Mouse (Mus musculus): ENCODE measurements at regions not wholly inside any gene's neighbourhood (a gene's known extent, or its start where the extent isn't known, plus 50 kb on each side); places are given as distances from the start of the nearest gene placed in this dataset.

DNA sequence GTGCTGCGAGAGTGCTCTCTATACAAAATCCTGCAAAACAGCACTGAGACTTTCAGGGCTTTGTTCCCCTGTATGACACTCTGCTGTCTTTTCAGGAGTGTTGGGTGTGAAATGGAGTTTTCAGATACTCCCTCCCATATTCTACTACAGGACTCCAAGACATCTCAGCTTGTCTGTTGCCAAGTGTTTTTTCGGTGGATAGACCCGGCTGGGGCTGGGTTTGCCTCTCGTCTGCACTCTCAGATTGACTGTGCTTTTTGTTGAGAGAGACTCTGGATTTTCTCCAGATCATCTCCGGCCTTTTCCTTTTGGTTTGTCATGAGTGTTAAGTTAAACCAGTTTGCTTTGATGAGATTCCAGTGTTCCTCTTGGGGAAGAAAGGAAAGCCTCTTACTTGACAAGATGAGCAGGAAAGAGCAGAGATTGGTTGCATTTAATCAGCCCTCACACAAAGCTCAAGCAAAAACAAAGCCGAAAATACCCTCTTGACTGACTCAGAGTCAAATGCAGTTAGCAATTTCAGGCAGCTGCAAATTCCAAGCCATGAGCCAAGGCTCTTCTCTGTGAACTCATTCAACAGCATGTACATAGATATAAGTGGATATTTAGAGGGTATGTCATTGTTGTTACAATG, 219.3 kb upstream of the Veph1 start:
- H3K4me3 ChIP-seq: no peak overlapping the region
- no peak for ATAC-seq (ENCODE audit: extremely low read depth, insufficient number of reproducible peaks, low FRiP score, low TSS enrichment)
- no peaks in the 10 kb centered on the region for H3K27me3 ChIP-seq (replicated peaks)
- peak overlapping the region; percentile 39 for H3K4me2 ChIP-seq
- peak overlapping the region; percentile 67 for H3K27ac ChIP-seq (replicated peaks)
- H3K36me3 ChIP-seq: no peaks in the 10 kb centered on the region
- 0 out of 2 replicates have a peak overlapping the region, but pooled peaks have one; percentile 13 for H3K9ac ChIP-seq
- H3K4me1 ChIP-seq: peaks cover 45% of the 10 kb centered on the region
- H3K9me3 ChIP-seq: no peaks in the 10 kb centered on the region
- WGBS: 41% methylated on average over 6 of the region's 6 CpGs

DNA sequence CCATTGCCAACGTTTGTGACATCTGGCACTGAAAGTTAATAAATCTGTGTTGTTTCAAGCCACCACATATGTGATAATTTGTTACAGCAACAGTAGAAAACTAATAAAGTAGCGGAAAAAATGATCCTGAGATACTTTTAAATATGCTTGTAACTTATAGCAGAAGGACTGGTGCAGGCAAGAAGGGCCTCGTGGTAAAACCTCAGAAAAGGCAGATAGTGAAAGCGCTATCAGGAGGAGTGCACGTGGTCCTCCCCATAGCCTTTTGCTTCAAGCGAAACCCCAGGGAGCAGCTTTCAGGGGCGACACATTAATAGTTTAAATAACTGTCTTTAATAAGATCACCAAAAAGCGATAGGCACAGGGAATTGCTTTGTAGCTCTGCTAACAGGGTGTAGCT, 217.9 kb upstream of the Veph1 start:
- no peak for ATAC-seq (ENCODE audit: extremely low read depth, insufficient number of reproducible peaks, low FRiP score, low TSS enrichment)
- no peak overlapping the region for H3K4me3 ChIP-seq
- 79% methylated on average over 8 of the region's 8 CpGs for WGBS
- H3K9ac ChIP-seq: no peak overlapping the region
- H3K36me3 ChIP-seq: no peaks in the 10 kb centered on the region
- no peaks in the 10 kb centered on the region for H3K27me3 ChIP-seq (replicated peaks)
- H3K27ac ChIP-seq (replicated peaks): no peak overlapping the region
- no peak overlapping the region for H3K4me2 ChIP-seq
- H3K4me1 ChIP-seq: peaks cover 40% of the 10 kb centered on the region
- no peaks in the 10 kb centered on the region for H3K9me3 ChIP-seq

DNA sequence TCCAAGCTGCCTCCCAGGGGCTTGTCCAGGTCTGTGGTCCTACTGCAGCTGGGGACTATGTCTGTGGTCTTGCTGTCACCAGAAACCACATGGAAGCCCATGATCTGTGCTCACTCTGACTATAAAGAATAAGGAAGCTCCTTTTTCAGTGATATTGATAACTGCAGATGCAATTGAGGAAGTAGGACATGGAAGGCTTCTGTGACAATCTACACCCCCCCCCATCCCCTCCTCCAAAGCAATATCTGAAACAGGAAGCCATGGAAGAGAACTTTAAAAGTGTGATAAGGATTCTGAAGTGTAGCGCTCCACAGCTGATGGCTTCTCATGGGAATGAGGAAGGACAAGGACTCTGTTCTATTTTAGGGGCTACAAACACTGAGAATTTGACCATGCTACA, 215.8 kb upstream of the Veph1 start:
- Histone ChIP-seq H3K27me3 (replicated peaks) (no peaks in the 10 kb centered on the region), H3K4me2 (no peak overlapping the region), H3K27ac (replicated peaks) (no peak overlapping the region), H3K9ac (no peak overlapping the region), H3K36me3 (no peaks in the 10 kb centered on the region), H3K9me3 (no peaks in the 10 kb centered on the region), H3K4me1 (peaks cover 32% of the 10 kb centered on the region), H3K4me3 (no peak overlapping the region)
- no peak for ATAC-seq (ENCODE audit: extremely low read depth, insufficient number of reproducible peaks, low FRiP score, low TSS enrichment)
- 35% methylated on average over 1 of the region's 1 CpGs for WGBS

DNA sequence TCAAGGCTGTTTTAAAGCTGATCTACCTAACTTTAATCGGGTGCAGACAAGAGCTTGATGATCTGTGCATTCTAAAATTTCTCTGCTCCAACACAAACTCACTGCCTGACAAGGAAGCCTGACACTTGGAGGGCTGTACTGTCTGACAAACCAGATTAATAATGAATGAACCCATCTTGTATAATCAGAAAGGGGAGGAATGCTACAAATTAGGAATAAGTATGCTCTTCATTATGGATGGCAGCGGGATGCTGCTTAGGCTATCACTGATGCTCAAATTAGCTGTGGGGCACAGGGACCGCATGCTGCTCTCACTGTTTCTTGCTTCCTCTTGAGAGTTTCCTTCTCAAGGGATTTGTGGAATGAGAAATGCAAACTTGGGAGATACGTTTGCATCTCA, 213.8 kb upstream of the Veph1 start:
- Histone ChIP-seq H3K9ac (no peak overlapping the region), H3K27me3 (replicated peaks) (no peaks in the 10 kb centered on the region), H3K4me1 (peaks cover 36% of the 10 kb centered on the region), H3K4me2 (no peak overlapping the region), H3K27ac (replicated peaks) (no peak overlapping the region), H3K9me3 (no peaks in the 10 kb centered on the region), H3K36me3 (no peaks in the 10 kb centered on the region), H3K4me3 (no peak overlapping the region)
- no peak for ATAC-seq (ENCODE audit: extremely low read depth, insufficient number of reproducible peaks, low FRiP score, low TSS enrichment)
- 72% methylated on average over 4 of the region's 4 CpGs for WGBS

DNA sequence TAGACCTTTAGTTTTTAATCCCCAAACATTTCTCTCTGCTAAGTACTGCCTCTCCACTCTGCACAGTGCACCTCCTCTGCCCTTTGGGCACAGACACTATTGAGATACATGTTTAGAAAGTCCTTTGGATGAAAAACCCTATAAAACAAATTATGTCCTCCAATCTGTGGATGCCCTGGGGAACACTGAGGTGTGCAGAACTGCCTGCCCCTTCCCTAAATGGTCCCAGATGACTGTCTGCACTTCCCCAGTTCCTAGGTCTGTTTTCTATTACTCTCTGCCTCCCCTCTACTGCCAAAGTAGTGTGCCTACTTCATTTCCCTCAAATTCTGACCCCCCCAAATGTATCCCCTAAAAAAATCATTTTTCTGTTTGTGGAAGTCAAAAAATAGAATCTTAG, 209.5 kb upstream of the Veph1 start:
- H3K4me3 ChIP-seq: no peak overlapping the region
- peaks cover 27% of the 10 kb centered on the region for H3K4me1 ChIP-seq
- no peak overlapping the region for H3K27ac ChIP-seq (replicated peaks)
- ATAC-seq (ENCODE audit: extremely low read depth, insufficient number of reproducible peaks, low FRiP score, low TSS enrichment): no peak
- H3K27me3 ChIP-seq (replicated peaks): no peaks in the 10 kb centered on the region
- no peak overlapping the region for H3K4me2 ChIP-seq
- no peaks in the 10 kb centered on the region for H3K9me3 ChIP-seq
- no peak overlapping the region for H3K9ac ChIP-seq
- no peaks in the 10 kb centered on the region for H3K36me3 ChIP-seq

DNA sequence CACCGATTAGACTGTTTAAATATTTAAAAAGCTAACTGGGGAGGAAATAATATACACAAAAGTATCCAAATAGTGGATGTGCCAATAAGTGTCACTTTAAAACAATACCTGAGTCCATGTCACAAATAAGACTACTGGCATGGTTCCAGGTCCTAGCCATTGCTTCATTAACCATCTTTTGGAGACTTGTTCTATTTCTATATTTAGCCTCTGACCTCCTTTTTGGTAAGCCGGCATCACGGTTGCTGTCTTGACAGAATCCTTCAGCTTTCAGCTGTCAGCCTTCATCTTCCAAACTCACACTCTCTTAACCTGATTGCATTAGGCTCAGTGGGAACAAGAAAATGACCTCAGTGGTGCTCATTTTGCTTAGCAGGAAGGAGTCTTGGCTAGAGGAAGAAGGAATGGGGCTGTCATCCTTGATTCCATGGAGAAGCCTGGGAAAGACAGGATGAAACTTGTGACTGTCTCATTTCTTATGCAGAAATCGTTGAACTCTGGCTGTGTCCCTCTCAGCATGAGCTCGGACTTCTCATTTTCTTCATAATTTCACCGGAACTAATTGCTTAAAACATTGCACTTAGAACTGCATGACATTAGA, 208.9 kb upstream of the Veph1 start:
- no peak overlapping the region for H3K4me3 ChIP-seq

DNA sequence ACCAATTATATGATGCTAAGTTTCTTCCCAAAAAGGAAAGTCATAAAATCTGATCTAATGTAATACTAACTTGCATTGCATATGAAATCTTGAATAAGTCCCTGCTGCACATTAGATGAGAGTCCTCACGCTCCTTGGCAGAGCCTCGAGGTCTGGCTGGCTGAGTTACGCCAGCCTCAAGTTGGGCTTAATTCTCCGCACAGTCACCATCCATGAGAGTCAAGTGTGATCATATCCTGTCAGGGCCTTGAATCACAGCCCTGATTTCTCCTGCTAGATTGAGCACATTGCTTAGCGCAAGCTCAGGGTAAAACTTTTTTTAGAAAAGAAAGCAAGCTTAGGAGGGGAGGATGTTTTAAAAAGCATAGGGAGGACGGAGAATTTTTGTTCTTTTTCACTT, 208.1 kb upstream of the Veph1 start:
- Histone ChIP-seq H3K9me3 (no peaks in the 10 kb centered on the region), H3K4me2 (no peak overlapping the region), H3K27ac (replicated peaks) (no peak overlapping the region), H3K4me3 (no peak overlapping the region), H3K9ac (no peak overlapping the region), H3K27me3 (replicated peaks) (no peaks in the 10 kb centered on the region), H3K4me1 (peaks cover 24% of the 10 kb centered on the region), H3K36me3 (no peaks in the 10 kb centered on the region)
- ATAC-seq (ENCODE audit: extremely low read depth, insufficient number of reproducible peaks, low FRiP score, low TSS enrichment): no peak
- WGBS: 68% methylated on average over 6 of the region's 6 CpGs

More for the DNA sequence above, 208.9 kb upstream of the Veph1 start:
- Histone ChIP-seq H3K4me1 (peaks cover 26% of the 10 kb centered on the region), H3K4me2 (no peak overlapping the region), H3K36me3 (no peaks in the 10 kb centered on the region), H3K27ac (replicated peaks) (0 out of 2 replicates have a peak overlapping the region, but pooled peaks have one; percentile 50), H3K9ac (no peak overlapping the region), H3K9me3 (no peaks in the 10 kb centered on the region), H3K27me3 (replicated peaks) (no peaks in the 10 kb centered on the region)
- ATAC-seq (ENCODE audit: extremely low read depth, insufficient number of reproducible peaks, low FRiP score, low TSS enrichment): no peak
- 61% methylated on average over 6 of the region's 6 CpGs for WGBS

DNA sequence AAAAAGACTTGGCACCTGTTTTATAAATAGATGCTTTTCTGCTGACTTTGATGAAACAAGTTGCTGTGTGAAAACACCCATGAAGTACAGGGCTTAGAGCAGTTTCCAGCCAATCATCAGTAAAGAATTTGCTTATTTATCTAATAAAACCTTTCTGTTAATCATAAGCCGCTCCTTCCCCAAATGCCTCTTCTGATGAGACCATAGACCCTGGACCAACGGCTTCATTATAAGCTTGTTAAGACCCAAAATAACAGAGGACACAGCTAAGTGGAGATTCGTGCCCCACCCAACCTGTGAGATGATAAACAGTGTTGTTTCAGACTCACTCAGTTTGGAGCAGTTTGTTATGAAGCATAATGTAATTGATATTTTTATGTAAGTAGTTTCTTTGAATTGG, 207.0 kb upstream of the Veph1 start:
- Histone ChIP-seq H3K27ac (replicated peaks) (no peak overlapping the region), H3K4me2 (no peak overlapping the region), H3K9me3 (no peaks in the 10 kb centered on the region), H3K4me3 (no peak overlapping the region), H3K36me3 (no peaks in the 10 kb centered on the region), H3K4me1 (peaks cover 24% of the 10 kb centered on the region), H3K27me3 (replicated peaks) (no peaks in the 10 kb centered on the region), H3K9ac (no peak overlapping the region)
- WGBS: 75% methylated on average over 3 of the region's 3 CpGs
- ATAC-seq (ENCODE audit: extremely low read depth, insufficient number of reproducible peaks, low FRiP score, low TSS enrichment): no peak

DNA sequence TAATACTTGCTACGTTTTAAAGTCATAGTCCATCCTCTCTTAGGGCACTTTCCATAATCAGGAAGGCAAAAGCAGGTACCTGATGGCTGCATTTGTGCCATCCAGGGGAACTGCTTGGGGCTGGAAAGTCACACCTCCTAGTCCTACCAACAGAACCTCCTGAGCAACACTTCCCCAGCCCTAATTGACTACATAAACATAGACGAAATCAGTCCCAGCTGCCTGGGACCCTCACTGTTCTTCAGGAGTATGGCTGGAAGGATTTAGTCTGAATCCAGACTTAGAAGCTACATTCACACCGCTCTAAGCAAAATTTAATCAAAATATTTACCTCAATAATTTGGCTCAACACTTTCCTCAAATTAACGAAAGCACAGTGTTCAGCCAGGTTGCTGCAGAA, 205.2 kb upstream of the Veph1 start:
- peaks cover 19% of the 10 kb centered on the region for H3K4me1 ChIP-seq
- 77% methylated on average over 4 of the region's 4 CpGs for WGBS
- no peaks in the 10 kb centered on the region for H3K27me3 ChIP-seq (replicated peaks)
- ATAC-seq (ENCODE audit: extremely low read depth, insufficient number of reproducible peaks, low FRiP score, low TSS enrichment): no peak
- H3K4me3 ChIP-seq: no peak overlapping the region
- no peaks in the 10 kb centered on the region for H3K9me3 ChIP-seq
- no peaks in the 10 kb centered on the region for H3K36me3 ChIP-seq
- H3K27ac ChIP-seq (replicated peaks): no peak overlapping the region
- H3K9ac ChIP-seq: no peak overlapping the region
- H3K4me2 ChIP-seq: no peak overlapping the region

DNA sequence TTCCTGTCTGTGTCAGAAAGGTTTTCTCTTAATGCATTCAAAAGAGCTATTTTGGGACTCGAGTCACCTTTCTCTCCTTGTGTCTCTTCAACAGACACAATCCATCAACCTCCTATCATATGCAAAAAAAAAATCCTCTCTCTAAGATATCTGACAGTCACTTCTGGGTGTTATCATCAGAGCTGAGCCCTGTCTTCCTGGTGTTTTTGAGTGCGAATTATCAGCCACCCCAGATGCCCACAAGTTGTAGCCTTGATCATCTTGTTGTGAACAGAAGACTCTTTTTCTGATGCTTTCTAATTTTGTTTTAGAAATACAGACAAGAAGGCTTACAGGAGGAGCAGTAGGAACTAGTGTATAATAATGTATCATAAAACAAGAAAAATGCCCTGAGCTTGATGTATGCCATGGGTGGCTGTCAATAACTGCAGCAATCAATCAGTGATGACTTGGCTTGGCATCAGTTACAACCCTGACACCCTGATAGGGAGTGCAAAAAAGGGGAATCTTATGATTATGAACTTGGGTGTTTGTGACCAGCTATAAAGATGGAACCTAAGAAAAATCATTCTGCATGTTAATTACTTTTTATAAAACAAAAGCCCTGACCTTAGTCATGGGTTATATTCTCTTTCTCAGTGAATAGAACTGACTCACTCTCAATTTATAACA, 197.9 kb upstream of the Veph1 start:
- Histone ChIP-seq H3K9ac (no peak overlapping the region), H3K36me3 (no peaks in the 10 kb centered on the region), H3K9me3 (no peaks in the 10 kb centered on the region), H3K4me1 (peaks cover 6% of the 10 kb centered on the region; the same call in 1 of the 2 replicates), H3K4me2 (no peak overlapping the region), H3K4me3 (no peak overlapping the region), H3K27ac (replicated peaks) (0 out of 2 replicates have a peak overlapping the region, but pooled peaks have one; percentile 28), H3K27me3 (replicated peaks) (no peaks in the 10 kb centered on the region)
- WGBS: 35% methylated on average over 2 of the region's 2 CpGs
- ATAC-seq (ENCODE audit: extremely low read depth, insufficient number of reproducible peaks, low FRiP score, low TSS enrichment): no peak

DNA sequence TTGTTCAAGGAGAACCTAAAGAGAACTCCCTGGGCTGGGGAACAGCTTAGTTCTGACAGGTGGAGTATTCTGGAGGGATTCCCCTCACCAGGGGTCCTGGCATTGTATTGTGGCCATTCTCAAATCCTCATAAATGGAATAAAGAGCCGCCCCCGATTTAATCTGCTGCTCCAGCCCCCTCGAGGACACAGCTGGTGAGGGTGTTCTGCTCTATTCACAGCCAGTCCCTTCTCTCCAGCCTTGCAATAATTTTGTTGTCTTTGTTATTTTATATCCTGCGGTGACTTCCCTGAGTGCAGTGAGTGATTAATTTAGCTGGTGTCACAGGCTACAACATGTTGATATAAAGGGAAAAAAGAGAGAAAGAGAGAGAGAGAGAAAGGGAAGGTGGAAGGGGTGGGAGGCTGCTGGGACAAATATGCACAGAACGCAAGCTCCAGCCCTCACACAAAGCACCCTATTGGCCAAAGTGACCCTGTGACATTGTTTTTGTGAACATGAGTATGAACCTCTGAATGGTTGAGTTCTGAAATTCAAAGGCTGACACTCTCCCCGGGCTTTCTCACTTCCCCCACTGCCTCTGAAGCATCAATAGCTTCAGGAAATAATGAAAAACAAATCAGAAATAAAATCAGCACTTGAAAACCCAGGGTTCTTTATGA, 194.2 kb upstream of the Veph1 start:
- no peak overlapping the region for H3K9ac ChIP-seq
- H3K9me3 ChIP-seq: no peaks in the 10 kb centered on the region
- H3K4me2 ChIP-seq: no peak overlapping the region
- no peaks in the 10 kb centered on the region for H3K27me3 ChIP-seq (replicated peaks)
- H3K4me3 ChIP-seq: no peak overlapping the region
- no peak for ATAC-seq (ENCODE audit: extremely low read depth, insufficient number of reproducible peaks, low FRiP score, low TSS enrichment)
- peaks cover 6% of the 10 kb centered on the region; the same call in 1 of the 2 replicates for H3K4me1 ChIP-seq
- no peak overlapping the region for H3K27ac ChIP-seq (replicated peaks)
- H3K36me3 ChIP-seq: no peaks in the 10 kb centered on the region
- WGBS: 66% methylated on average over 6 of the region's 6 CpGs

Data from heart, embryonic 13.5 days (tissue).